Mouse (Mus musculus) retina, embryonic 14.5 days (tissue): ENCODE results near the gene Trim62.

Source experiments
- DNase-seq: peaks from one replicate; pipeline ENCODE4 v3.0.0-alpha.2; 2015; ENCODE audit warnings: low spot score

The Trim62 gene

GRCm38 (mm10) chr4:128909378-128909831 lies 26.0 kb downstream of the Trim62 start:
- DNase-seq, result peak; percentile 56

DNA sequence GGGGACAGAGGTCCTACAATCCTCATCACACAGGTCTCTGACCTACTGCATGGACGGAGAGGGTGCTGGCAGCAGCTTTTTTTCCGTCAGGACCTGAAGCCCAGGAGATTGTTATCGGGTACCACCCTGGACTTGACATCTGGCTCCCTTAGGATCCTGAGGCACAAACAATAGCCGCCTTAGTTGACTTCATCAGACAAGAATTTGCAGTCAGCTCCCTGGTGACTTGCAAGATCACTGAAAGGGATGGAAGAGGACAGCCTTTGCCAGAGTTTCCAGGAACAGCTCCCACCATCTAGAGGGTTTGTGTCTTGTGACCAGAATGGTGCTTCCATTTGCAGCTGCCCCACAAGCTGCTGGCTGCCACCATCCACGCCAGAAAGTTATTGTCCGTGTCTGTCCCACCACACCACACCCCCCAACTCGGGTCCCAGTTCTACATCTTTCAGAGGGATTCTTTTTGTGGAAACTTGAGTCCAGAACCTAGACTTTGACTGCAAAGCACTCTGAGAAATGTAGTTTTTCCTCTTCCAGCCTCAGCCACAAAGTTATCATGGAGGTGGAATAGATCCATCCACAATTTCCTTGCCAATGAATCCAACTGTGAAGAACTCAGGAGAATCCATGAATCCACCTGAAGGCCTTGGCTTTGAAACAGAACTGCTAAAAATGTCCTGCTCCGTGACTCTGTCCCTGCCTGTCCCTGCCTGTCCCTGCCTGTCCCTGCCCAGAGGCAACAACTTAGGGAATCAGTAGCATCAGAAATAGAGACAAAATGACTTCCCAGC lies 27.1 kb downstream of the Trim62 start:
- DNase-seq, result no peak

- no peak for DNase-seq
These were observed 28.7 kb downstream of the Trim62 start for GRCm38 (mm10) chr4:128912085-128912484.

DNA sequence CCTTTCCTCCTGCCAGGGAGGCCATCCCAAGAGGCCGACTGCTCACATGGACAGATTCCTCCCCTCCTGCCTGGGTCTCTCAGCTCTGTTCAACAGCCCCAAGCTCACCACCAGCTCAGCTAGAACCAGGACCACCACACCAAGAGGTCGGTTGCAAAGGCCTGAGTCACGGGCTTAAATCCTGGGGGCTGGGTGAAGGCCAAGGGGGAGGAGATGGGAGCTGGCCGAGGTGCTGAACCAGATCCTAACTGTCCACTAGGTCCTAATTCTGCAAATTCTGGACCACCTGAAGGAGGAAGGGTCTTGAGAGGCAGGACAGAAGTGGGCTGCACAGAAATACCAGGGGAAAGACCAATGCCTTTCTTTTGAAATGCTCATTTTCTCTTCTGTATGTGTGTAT lies 30.4 kb downstream of the Trim62 start:
- DNase-seq, result peak; percentile 59

- DNase-seq, result no peak
These were observed 33.7 kb downstream of the Trim62 start for GRCm38 (mm10) chr4:128917119-128917518.

DNA sequence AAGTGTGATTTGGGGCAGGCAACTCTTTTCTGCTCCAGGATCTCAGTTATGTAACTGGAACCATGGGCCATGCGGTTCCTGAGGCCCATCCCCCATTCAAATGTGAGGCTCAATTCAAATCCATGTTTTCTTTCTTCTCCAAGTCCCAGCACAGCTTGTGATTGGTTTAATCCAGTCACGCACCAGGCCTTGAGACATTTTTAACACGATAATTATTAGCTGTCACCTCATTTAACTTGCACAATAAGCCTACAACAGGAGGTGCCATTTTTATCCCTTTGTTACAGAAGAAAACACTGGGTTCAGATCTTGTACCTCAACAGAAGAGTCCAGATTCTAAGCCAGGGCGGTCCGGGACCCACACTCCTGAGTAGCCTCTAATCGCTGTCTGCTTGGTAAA lies 34.4 kb downstream of the Trim62 start:
- DNase-seq, result no peak

- no peak for DNase-seq
These were observed 34.8 kb downstream of the Trim62 start for GRCm38 (mm10) chr4:128918187-128918586.

GRCm38 (mm10) chr4:128919106-128919505 lies 35.7 kb downstream of the Trim62 start:
- no peak for DNase-seq

DNA sequence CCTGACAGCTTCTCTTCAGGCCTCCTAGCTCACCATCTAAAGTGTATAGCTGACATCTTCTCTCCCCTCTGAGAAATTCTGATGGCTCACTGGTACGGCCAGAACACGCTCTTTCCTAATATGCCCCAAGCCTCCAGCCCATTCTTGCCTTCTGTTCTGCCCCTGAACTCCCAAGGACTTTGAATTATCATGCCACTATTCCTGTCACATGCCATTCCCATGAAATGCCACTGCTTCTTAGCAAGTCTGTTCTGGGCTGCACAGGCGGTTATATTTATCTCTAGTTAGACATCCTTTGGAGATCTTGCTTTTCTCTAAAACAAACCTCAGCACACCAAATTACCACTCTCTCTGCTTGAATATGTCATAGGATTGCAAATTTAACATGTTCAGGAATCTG lies 40.2 kb downstream of the Trim62 start:
- DNase-seq, result no peak

- peak; percentile 86 for DNase-seq
These were observed 41.6 kb downstream of the Trim62 start for GRCm38 (mm10) chr4:128924841-128925606.

- no peak for DNase-seq
These were observed 49.4 kb downstream of the Trim62 start for GRCm38 (mm10) chr4:128932783-128933182.

DNA sequence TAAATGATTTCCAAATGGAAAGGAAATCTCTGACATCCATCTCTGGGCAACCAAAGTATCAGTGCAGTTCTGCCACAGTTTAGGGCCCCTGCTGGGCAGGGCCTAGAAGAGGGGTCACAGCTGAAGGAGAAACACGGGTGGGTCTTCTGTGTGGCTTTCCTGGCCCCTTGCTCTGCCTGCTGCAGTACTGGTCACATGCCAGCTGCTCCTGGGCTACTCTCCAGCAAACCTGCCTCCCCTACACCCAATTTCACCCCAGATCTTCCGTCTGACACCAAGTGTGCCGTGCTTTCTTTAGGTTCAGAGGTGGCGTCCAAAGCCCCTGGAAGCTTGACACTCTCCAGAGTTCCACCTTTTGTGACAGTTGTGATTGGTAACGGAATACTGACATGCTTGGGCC lies 52.2 kb downstream of the Trim62 start:
- DNase-seq, result no peak

DNA sequence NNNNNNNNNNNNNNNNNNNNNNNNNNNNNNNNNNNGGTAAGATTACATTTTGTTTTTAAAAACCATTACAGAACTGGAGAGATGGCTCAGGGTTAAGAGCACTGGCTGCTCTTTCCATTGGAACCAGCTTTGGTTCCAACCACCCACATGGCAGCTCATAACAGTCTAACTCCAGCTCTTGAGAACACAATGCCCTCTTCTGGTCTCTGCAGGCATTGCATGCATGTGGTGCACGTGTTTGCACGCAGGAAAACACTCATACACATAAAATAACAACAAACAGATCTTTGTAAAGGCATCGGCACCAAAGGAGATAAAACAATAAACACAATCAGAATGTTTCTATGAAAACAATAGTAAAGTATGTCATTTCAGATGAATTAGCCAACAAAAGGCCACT lies 59.0 kb downstream of the Trim62 start:
- DNase-seq, result no peak

DNA sequence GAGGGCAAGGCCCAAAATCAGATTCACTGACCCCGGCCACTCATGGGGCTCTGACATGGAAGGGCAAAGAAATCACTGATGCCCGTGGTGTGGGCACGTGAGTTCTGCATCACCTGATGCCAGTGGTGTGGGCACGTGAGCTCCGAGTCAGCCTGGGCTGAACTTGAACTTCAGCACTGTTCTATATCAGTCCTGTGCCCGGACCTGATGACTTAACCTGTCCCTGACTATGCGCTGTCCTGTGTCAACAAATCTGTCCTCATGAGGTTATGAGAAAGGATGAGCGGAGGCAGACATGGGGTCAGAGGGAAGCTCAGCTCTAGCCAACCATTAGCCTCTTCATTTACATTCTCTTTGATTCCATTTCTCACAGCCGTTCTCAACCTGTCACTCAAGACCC lies 63.4 kb downstream of the Trim62 start:
- no peak for DNase-seq

DNA sequence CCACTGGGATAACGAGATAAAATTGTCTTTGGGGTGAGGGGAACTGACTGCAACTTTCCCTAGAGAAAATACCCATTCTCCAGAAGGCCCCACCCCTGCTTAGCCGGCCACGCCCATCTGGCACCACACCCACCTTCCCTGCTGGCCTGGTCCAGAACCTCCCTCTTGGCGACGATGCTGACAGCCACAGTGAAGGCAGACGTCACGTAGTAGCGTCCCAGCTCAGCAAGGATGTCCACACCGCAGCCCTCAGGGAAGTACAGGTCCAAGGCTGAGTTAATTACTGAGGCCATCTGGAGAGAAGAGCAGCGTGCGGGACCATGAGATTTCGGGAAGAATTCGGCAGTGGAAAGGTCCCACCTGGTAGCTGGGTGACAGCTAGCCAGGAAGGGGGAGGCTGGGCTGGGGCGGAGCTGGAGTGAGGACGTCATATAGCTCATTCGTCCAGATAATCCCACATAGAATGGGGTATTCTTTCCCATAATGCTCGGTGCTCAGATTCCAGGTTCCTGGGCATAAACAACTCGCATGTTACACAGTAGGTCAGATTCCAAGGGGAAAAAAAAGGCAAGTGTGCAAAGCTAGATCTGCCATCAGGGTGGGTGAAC lies 64.0 kb downstream of the Trim62 start:
- no peak for DNase-seq

DNA sequence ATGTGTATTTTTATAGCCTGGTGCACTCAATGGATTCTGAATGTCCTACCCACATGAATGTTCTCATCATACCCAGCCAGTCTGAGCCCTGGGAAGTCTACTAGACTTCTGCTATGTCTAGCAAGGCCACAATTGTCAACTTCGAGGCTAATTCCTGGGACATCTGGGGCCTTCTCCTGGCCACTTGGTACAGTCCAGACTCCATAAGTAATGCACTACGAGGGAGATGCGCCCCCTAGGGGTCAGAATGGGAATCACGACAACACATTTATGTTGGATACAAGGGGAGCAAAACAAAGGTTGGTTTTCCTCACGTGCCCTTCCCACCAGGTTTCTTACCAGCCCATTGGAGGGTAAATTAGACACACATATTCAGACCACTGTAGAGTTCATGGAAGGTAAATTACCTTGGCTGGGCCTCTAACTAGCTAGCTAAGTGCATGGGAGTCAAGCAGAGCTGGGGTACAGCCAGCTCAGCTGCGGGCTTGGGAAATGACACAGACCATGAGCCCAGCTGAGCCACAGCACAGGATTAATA lies 64.8 kb downstream of the Trim62 start:
- DNase-seq, result peak; percentile 80

- DNase-seq, result no peak
These were observed 66.2 kb downstream of the Trim62 start for GRCm38 (mm10) chr4:128949470-128950005.

DNA sequence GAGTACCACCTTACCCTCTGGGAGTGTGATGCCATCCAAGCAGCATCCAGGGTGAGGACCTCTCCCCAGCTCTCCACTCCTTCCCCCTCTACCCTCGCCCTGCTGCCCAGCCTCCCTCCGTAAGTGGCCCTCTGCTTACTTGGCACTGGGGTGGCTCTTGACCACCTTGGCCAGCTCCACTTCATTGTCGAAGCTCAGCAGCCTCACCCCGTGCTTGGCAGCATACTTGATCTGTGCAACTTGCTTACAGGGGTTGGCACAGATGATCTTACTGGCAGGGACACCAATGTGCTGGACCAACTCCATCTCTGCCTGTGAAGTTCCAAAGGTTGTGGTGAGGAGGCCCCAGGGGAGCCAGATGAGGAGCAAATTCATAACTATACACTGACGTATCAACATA lies 67.1 kb downstream of the Trim62 start:
- DNase-seq, result no peak

DNA sequence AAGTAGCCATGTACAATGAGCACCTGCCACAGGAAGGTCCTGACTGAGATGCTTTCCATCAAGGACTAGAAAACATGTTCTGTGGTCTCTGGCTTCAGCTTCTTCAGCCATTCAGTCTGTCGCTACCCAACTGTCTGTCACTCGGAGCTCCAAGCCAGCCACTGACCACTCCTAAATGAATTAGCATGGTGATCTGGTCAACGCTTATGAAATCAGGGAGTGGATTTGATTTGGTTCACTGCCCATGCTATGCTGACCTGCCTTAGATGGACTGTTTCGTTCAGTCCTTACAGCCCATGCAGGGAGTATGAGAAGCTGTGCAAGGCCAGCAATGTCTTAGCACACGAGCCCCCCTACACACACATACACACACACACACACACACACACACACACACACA lies 70.5 kb downstream of the Trim62 start:
- no peak for DNase-seq

DNA sequence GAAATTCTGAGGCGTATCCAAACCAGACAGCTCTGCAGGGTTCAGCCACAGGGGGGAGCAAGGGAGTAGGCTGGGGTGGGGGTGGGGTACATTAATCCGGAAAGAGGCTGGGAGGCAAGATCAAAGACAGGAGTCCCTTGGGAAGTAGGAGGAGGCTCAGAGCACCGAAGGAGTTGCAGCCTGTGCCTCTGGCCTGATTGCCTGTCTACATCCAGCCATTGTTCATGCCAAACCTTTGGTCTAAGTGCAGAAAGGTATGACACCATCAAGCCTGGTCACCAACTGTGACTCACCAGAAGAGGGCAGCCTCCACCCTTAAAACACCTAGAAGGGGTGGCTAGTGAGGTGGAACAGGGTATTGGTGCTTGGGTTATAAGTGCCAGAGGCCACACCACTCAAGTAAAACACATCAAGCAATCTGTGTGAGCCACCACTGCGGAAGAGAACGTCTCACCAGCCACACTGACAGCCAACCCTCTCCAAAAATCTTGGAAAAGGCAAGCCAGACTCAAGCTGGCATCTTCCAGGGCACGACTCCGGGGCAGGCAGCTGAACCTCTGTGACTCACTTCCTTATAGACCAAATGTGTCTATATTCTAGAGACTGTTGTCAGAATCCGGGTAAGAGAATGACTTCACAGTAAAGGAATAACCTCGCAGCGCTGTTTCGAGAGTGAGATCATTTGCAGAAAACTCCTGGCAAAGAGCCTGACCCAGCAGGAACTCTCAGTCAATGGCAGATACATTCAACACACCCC lies 74.0 kb downstream of the Trim62 start:
- peak; percentile 63 for DNase-seq

DNA sequence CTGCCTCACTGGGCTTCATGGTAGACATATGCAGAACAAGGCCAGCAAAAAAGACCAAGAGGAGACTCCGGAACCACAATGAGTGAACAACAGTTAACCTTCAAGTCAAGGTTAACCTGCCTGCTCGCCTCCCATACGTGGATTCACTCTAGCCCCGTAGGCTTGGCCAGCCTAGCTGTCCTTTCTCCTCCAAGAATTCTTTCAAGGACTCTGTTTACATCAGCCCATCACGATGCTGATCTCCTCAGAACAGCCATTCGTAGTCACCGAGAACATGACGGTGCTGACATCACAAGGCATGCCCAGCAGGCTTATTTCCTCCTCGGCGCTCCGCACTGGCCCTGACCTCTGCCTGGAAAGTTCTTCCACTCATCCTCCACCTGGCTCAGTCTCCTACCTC lies 74.8 kb downstream of the Trim62 start:
- no peak for DNase-seq

GRCm38 (mm10) chr4:128958849-128959248 lies 75.5 kb downstream of the Trim62 start:
- DNase-seq, result no peak
